Mouse (Mus musculus) lung, postnatal 25 days (tissue): Measurements from ENCODE around the gene Cfap61.

ENCODE experiments used
- DNase-seq: peaks from one replicate; pipeline ENCODE4 v3.0.0; 2022; ENCODE audit warnings: low spot score

Cfap61 gene

GRCm38 (mm10) chr2:146221076-146221928 is 286.7 kb downstream of the Cfap61 start, which contains the start of gene Insm1:
TSS of gene Insm1 (plus strand) at chr2:146221921.
- DNase-seq: no peak

- no peak for DNase-seq
These were observed 287.3 kb downstream of the Cfap61 start for GRCm38 (mm10) chr2:146221929-146222278.

GRCm38 (mm10) chr2:146222279-146223175 is 287.9 kb downstream of the Cfap61 start:
- DNase-seq: no peak

- DNase-seq: no peak
These were observed 288.8 kb downstream of the Cfap61 start for GRCm38 (mm10) chr2:146223176-146223905.

- no peak for DNase-seq
These were observed 289.6 kb downstream of the Cfap61 start for GRCm38 (mm10) chr2:146224141-146224540.

GRCm38 (mm10) chr2:146225818-146226217 is 291.2 kb downstream of the Cfap61 start:
- DNase-seq: no peak

- DNase-seq: peak; percentile 36
These were observed 291.9 kb downstream of the Cfap61 start for GRCm38 (mm10) chr2:146226484-146226883.

GRCm38 (mm10) chr2:146227646-146228045 is 293.1 kb downstream of the Cfap61 start:
- DNase-seq: no peak

- no peak for DNase-seq
These were observed 293.9 kb downstream of the Cfap61 start for GRCm38 (mm10) chr2:146228435-146228834.

GRCm38 (mm10) chr2:146231485-146231884 is 296.9 kb downstream of the Cfap61 start:
- no peak for DNase-seq

GRCm38 (mm10) chr2:146239196-146239747 is 304.7 kb downstream of the Cfap61 start:
- no peak for DNase-seq

GRCm38 (mm10) chr2:146244049-146244448 is 309.5 kb downstream of the Cfap61 start:
- DNase-seq: no peak

- DNase-seq: no peak
These were observed 310.8 kb downstream of the Cfap61 start for GRCm38 (mm10) chr2:146245401-146245800.

GRCm38 (mm10) chr2:146246409-146247075 is 312.0 kb downstream of the Cfap61 start:
- no peak for DNase-seq

- no peak for DNase-seq
These were observed 313.0 kb downstream of the Cfap61 start for GRCm38 (mm10) chr2:146247576-146247975.

- no peak for DNase-seq
These were observed 314.4 kb downstream of the Cfap61 start for GRCm38 (mm10) chr2:146249033-146249432.

GRCm38 (mm10) chr2:146250236-146250904 is 315.8 kb downstream of the Cfap61 start:
- no peak for DNase-seq

GRCm38 (mm10) chr2:146254387-146254786 is 319.8 kb downstream of the Cfap61 start:
- no peak for DNase-seq

- no peak for DNase-seq
These were observed 321.1 kb downstream of the Cfap61 start for GRCm38 (mm10) chr2:146255636-146256035.

- DNase-seq: no peak
These were observed 321.8 kb downstream of the Cfap61 start for GRCm38 (mm10) chr2:146256321-146256875.
